Mouse (Mus musculus): ENCODE data around the gene Nwd1.

- TF ChIP-seq CTCF (IDR thresholded peaks at IDR 0.05; ENCODE audit: low read depth) (no peak), EP300 (optimal IDR thresholded peaks at IDR 0.05) (no peak)
Measured at GRCm38 (mm10) chr8:72698349-72698926, 51.9 kb downstream of the Nwd1 start.

Data from stomach, postnatal 0 days (tissue).